Mouse (Mus musculus): ENCODE results near the gene Syt16.

DNA sequence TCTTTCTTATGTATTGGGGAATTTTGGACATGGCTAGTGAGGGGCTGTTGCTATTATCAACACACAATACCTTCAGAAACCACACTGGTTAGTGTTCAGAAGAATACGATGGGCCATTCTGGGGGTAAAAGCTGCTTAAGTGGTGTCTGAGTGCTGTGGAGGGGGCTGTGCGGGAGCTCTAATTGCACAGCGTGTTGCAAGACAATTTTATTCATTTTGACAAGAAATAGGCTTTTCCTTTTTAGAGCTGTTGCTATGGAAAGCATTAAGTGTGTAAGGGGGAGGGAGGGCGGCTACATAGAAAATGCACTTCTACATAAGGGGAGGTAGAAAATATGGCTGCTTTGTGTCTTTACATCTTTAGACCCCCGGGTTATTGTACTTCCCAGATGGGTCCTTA lies 25.8 kb downstream of the Syt16 start:
- TF ChIP-seq HCFC1 (IDR thresholded peaks at IDR 0.05; ENCODE audit: borderline replicate concordance, insufficient read depth, low read length) (no peak), ZNF384 (IDR thresholded peaks at IDR 0.05; ENCODE audit: low read depth, low read length) (no peak), ZC3H11A (IDR thresholded peaks at IDR 0.05; ENCODE audit: borderline replicate concordance, low read depth, low read length) (no peak), MAFK (IDR thresholded peaks at IDR 0.05; ENCODE audit: insufficient read depth, low read depth, low read length) (no peak)
